Mouse (Mus musculus) liver, adult 2 months (tissue): ENCODE results near the gene Krt27.

Experiments
- CTCF ChIP-seq: fragments of 200-500 bp; IDR thresholded peaks from 2 replicates; pipeline ENCODE4 v1.5.1; 2011; ENCODE audit warnings: low read depth, low read length, control low read depth
- POLR2A ChIP-seq: fragments of 200-500 bp; IDR thresholded peaks from 2 replicates; pipeline ENCODE4 v1.6.1; 2011; ENCODE audit warnings: low read length, control low read depth; ENCODE audit not compliant: insufficient read depth; ENCODE audit errors: extremely low read depth

GRCm38 (mm10) chr11:99374803-99375202 lies 23.9 kb upstream of the Krt27 start, which contains the start of gene Krt28:
- TF ChIP-seq POLR2A = no peak
- no peak for TF ChIP-seq CTCF
